Mouse (Mus musculus) hindbrain, embryonic 13.5 days (tissue): ENCODE measurements at regions not wholly inside any gene's neighbourhood (a gene's known extent, or its start where the extent isn't known, plus 50 kb on each side); places are given as distances from the start of the nearest gene placed in this dataset.

Source experiments
- ATAC-seq: fragments of 200-750 bp; cut with Nextera tagmentation; 2 replicates; pipeline ENCODE4 v1.8.0; 2017; ENCODE audit warnings: moderate TSS enrichment; ENCODE audit not compliant: low FRiP score
- H3K27ac ChIP-seq: fragments of 300-500 bp; sonication (generic); 2 replicates; pipeline ENCODE4 v1.5.1; 2015; ENCODE audit warnings: inconsistent platforms, mild to moderate bottlenecking, moderate library complexity
- H3K27me3 ChIP-seq: fragments of 300-500 bp; sonication (generic); 2 replicates; pipeline ENCODE4 v1.6.1; 2015; ENCODE audit warnings: mild to moderate bottlenecking, inconsistent platforms
- H3K36me3 ChIP-seq: fragments of 300-500 bp; sonication (generic); 2 replicates; pipeline ENCODE4 v1.6.1; 2015; ENCODE audit warnings: mild to moderate bottlenecking, inconsistent platforms
- H3K4me1 ChIP-seq: fragments of 300-500 bp; sonication (generic); replicated peaks from 2 replicates; pipeline ENCODE4 v1.6.1; 2015; ENCODE audit warnings: inconsistent platforms
- H3K4me2 ChIP-seq: fragments of 300-500 bp; sonication (generic); 2 replicates; pipeline ENCODE4 v1.6.1; 2015; ENCODE audit warnings: inconsistent platforms, mild to moderate bottlenecking, moderate library complexity
- H3K4me3 ChIP-seq: fragments of 300-500 bp; sonication (generic); 2 replicates; pipeline ENCODE4 v1.5.1; 2015; ENCODE audit warnings: mild to moderate bottlenecking, inconsistent platforms
- H3K9ac ChIP-seq: fragments of 300-500 bp; sonication (generic); 2 replicates; pipeline ENCODE4 v1.6.1; 2015; ENCODE audit warnings: mild to moderate bottlenecking, inconsistent platforms
- H3K9me3 ChIP-seq: fragments of 300-500 bp; sonication (generic); 2 replicates; pipeline ENCODE4 v1.6.1; 2016; ENCODE audit warnings: inconsistent platforms
- WGBS: fragments of 180-500 bp; shearing (Covaris S2); methylation state at CpG from one replicate; pipeline ENCODE4 v1.1.7; 2015; 5-methylcytosine and 5-hydroxymethylcytosine counted together

DNA sequence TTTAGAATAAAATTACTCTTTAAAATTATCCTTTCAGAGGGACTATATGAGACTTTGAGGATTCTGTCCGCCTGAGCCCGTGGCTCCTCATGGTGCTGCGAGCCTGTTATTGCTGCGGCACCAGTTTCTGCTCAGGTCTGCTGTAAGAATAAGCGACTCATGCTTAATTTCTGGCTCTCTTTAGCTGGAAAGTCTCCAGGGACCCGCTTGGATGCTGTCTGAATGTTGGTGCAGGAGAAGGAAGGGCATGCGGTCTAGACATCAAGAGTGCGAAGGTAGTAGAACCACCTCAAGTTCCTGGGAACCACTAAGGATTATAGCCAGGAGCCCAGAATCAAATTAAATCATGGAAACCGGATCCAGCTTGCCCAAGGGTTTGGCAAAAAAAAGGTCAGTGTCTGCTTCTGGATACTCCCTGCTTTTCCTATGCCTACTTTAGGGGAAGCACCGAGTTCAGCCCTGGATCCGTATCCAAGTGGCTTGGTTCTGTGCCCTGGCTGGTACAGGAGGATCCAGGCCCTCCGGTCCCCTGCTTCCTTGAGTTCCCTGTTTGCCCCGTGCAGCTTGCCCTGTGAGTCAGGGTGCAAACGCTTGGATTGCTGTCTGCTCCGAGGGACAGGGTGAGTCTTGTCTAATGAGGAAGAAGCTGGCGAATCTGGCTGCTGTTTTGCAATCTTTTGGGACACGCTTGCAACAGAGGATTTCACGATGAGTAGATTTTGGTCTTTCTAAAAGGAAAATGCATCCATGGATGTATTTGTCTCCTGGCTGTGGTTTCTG is 138.2 kb upstream of the Prickle1 start:
- no peak for ATAC-seq
- 87% methylated on average over 18 of the region's 18 CpGs for WGBS
- H3K4me3 ChIP-seq = no peak overlapping the region
- no peaks in the 10 kb centered on the region for H3K9me3 ChIP-seq
- no peak overlapping the region for H3K9ac ChIP-seq
- H3K4me2 ChIP-seq = no peak overlapping the region
- no peaks in the 10 kb centered on the region for H3K27me3 ChIP-seq
- H3K36me3 ChIP-seq = no peaks in the 10 kb centered on the region
- H3K27ac ChIP-seq = no peak overlapping the region
- H3K4me1 ChIP-seq = no peaks in the 10 kb centered on the region

DNA sequence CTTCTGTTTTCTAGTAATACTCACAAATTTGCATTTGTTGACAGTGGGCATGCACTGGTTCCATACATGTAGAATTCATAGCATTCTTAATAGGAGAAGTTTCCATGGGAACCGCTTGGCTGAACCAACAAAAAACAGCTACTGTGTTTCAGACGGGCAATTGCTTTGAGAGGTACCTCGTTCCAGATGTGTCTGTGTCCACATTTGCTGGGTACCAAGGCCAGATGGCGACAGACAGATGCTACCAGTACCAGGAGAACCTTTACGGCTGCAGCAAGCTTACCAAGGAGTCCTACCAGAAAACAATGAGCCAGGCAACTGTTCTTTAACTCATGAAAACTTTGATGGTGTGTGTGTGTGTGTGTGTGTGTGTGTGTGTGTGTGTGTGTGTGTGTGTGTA is 137.1 kb upstream of the Prickle1 start:
- H3K9me3 ChIP-seq = no peaks in the 10 kb centered on the region
- no peak overlapping the region for H3K4me3 ChIP-seq
- no peaks in the 10 kb centered on the region for H3K4me1 ChIP-seq
- WGBS = 72% methylated on average over 5 of the region's 5 CpGs
- no peaks in the 10 kb centered on the region for H3K27me3 ChIP-seq
- H3K4me2 ChIP-seq = no peak overlapping the region
- H3K9ac ChIP-seq = no peak overlapping the region
- H3K36me3 ChIP-seq = no peaks in the 10 kb centered on the region
- H3K27ac ChIP-seq = no peak overlapping the region
- no peak for ATAC-seq

DNA sequence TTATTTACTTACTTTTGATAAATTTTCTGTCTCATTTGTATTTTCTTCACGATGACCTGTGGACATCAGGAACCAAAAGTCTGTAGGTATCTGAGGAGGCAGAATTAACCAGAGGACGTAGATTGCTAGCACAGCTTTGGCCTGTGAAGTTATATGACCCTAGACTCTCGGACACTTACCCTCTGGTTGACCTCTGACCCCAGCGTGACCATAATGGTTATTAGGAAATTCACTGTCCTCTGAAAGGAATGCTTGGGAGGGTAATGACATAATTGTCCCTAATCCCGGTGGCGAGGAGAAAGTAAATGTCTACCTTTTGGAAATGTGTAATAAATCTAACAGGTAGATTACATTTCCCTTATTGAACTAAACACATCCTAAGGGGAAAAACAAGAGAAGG is 135.5 kb upstream of the Prickle1 start:
- Histone ChIP-seq H3K4me2 (no peak overlapping the region), H3K36me3 (no peaks in the 10 kb centered on the region), H3K27me3 (no peaks in the 10 kb centered on the region), H3K9me3 (no peaks in the 10 kb centered on the region), H3K4me1 (no peaks in the 10 kb centered on the region), H3K9ac (no peak overlapping the region), H3K27ac (no peak overlapping the region), H3K4me3 (no peak overlapping the region)
- WGBS = 68% methylated on average over 6 of the region's 6 CpGs
- ATAC-seq = no peak

DNA sequence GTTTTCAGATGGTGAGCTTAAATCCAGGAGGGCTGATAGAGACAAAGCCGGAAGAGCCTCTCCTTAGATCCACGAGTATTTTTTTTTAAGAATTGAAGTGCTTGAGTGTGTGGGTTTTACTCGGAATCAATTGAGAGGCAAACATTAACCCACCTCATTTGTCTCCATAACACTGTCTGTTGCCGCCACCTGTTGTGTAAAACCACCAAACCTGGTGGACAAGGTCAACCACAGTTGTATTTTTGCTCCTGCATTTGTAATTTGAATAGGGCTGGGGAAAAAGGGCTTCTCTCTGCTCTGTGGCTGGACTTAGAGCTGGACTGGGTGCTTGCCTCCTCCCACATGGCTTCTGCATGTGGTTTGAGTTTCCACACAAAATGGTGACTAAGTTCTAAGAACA is 119.8 kb upstream of the Prickle1 start:
- H3K36me3 ChIP-seq = no peaks in the 10 kb centered on the region
- no peak overlapping the region for H3K4me2 ChIP-seq
- H3K9ac ChIP-seq = no peak overlapping the region
- no peak overlapping the region for H3K27ac ChIP-seq
- 67% methylated on average over 4 of the region's 4 CpGs for WGBS
- no peaks in the 10 kb centered on the region for H3K9me3 ChIP-seq
- no peaks in the 10 kb centered on the region for H3K27me3 ChIP-seq
- H3K4me1 ChIP-seq = no peaks in the 10 kb centered on the region
- H3K4me3 ChIP-seq = no peak overlapping the region
- ATAC-seq = no peak

DNA sequence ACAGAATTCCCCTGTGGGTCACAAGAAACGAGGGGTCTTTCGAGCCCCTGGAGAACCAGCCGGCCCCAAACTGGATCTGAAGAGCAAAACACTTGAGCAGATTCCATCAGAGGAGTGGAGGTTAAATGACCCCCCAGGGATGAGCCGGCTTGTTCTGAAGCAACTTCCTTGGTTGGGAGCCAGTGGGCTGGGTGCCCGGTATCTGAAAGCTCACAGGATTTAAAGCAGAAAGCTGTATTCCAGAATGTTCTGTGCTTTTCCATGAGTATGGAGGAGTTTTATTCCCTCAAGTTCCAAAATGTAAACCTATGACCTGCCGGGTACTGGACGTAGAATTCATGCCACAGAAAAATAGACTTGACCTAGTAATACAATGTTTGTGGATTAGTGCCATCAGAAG is 117.7 kb upstream of the Prickle1 start:
- Histone ChIP-seq H3K4me3 (no peak overlapping the region), H3K4me2 (no peak overlapping the region), H3K27me3 (no peaks in the 10 kb centered on the region), H3K9ac (no peak overlapping the region), H3K4me1 (no peaks in the 10 kb centered on the region), H3K36me3 (no peaks in the 10 kb centered on the region), H3K9me3 (no peaks in the 10 kb centered on the region), H3K27ac (no peak overlapping the region)
- WGBS = 90% methylated on average over 7 of the region's 7 CpGs
- no peak for ATAC-seq

DNA sequence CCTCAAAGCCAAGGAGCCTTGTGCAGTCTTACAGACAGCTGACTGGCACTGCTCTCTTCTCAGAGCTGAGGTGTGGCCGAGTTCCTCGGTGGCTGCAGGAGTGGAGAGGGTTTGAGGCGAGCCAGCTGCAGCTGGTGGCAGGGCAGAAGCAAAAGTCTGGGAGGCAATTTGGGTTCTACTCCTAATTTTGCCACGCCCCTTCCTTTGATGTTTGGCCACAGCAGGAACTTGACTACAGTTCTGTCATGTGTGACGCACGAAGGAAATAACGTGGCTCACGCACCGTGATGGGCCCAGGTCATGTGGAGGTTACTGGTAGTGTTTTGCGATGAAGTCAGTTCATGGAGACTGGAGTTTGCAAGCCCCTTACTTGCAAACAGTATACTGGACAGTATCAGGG is 116.9 kb upstream of the Prickle1 start:
- no peaks in the 10 kb centered on the region for H3K9me3 ChIP-seq
- H3K4me3 ChIP-seq = no peak overlapping the region
- WGBS = 79% methylated on average over 10 of the region's 10 CpGs
- H3K27me3 ChIP-seq = no peaks in the 10 kb centered on the region
- H3K9ac ChIP-seq = no peak overlapping the region
- no peaks in the 10 kb centered on the region for H3K4me1 ChIP-seq
- no peaks in the 10 kb centered on the region for H3K36me3 ChIP-seq
- H3K27ac ChIP-seq = no peak overlapping the region
- no peak overlapping the region for H3K4me2 ChIP-seq
- no peak for ATAC-seq

DNA sequence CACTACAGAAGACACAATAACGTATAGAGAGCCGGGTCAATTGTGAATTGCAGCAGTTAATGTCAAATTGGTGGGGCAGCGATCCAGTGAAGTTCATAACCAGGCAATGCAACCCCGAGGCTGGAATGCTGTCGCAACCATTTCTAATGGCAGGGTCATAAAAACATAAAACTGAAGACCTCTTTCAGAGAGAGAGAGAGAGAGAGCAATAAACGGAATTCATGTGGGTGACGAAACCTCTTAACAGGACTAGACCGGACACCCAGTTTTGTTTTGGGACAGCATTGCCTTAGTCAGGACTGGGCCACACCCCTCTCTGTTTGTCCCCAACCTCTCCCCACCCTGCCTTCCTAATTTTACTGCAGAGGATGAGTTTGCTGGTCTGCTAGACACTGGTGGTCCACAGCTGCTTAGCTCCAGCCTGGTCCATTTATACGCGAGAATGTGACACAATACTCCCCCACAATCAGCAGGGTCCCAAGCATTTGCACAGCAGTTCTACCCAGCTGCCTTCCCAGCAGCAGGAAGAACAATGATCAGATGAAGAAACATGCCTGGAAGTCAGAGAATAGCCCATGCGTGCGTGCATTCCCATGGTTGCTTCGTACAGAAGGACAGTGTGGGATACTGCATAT is 115.6 kb upstream of the Prickle1 start:
- H3K9me3 ChIP-seq = no peaks in the 10 kb centered on the region
- no peak for ATAC-seq
- 66% methylated on average over 13 of the region's 13 CpGs for WGBS

DNA sequence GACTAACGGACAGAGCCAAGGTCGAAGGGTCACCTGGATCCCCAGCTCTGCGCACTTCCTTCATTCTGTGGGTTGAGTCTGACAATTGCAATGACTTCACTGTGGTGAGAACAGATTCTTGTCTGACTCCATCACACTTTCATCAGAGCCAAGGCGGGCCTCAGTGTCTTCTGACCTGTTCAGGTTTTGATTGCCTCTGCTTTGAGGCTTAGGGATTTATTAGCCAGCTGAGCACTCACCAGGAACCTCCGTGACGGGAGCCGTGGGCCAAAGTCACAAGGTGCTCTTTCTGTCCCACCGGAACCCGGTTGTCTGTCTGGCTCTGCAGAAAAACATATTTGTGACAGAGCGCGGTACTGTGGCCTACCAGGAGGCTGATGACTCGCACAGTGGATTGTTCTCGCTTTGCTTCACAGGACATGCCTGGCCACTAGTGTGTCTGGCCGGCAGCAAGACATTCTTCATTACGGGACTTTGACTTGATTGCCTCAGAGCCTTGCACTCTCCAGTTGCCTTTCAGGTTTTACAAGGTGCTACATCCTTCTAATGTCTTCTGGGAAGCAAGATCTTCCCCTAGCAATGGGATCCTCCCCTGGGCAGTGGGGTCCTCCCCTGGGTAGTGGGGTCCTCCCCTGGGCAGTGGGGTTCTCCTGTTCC is 114.9 kb upstream of the Prickle1 start:
- Histone ChIP-seq H3K4me3 (no peak overlapping the region), H3K9me3 (no peaks in the 10 kb centered on the region), H3K4me2 (no peak overlapping the region), H3K4me1 (no peaks in the 10 kb centered on the region), H3K9ac (no peak overlapping the region), H3K27ac (no peak overlapping the region), H3K36me3 (no peaks in the 10 kb centered on the region), H3K27me3 (no peaks in the 10 kb centered on the region)
- ATAC-seq = no peak
- 92% methylated on average over 15 of the region's 15 CpGs for WGBS

More for the DNA sequence above, 115.6 kb upstream of the Prickle1 start:
- no peak overlapping the region for H3K27ac ChIP-seq
- no peak overlapping the region for H3K4me2 ChIP-seq
- H3K4me3 ChIP-seq = no peak overlapping the region
- no peaks in the 10 kb centered on the region for H3K4me1 ChIP-seq
- no peaks in the 10 kb centered on the region for H3K36me3 ChIP-seq
- no peak overlapping the region for H3K9ac ChIP-seq
- no peaks in the 10 kb centered on the region for H3K27me3 ChIP-seq

DNA sequence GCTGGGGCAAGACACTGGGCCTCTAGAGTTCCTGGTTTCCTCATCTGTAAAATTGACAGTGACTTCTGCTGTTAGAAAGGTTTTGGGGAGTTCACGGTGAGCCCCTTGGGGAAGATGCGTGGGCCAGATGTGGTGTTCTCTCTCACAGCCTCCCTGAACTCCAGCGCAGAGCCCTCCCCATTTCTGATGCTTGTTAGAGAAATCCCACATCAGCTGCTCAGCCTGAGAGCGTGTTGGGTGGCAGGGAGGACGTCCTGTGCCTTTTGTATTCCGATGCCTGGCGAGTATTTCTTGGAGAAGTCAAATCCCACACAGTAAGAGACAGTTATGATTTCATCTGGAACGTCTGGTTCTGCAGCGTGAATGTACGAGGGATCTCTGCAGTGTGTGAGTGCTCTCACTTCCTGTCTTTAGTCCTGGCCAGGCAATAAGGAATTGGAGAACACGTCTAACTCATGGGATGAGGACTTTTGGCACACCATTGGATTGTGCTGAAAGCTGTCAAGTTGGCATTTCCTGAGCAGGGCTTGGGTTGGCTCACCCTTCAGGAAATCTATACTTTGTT is 110.8 kb upstream of the Prickle1 start:
- Histone ChIP-seq H3K9me3 (no peaks in the 10 kb centered on the region), H3K4me1 (no peaks in the 10 kb centered on the region), H3K9ac (no peak overlapping the region), H3K27ac (no peak overlapping the region), H3K4me3 (no peak overlapping the region), H3K4me2 (no peak overlapping the region), H3K27me3 (no peaks in the 10 kb centered on the region), H3K36me3 (no peaks in the 10 kb centered on the region)
- no peak for ATAC-seq
- WGBS = 82% methylated on average over 11 of the region's 11 CpGs

DNA sequence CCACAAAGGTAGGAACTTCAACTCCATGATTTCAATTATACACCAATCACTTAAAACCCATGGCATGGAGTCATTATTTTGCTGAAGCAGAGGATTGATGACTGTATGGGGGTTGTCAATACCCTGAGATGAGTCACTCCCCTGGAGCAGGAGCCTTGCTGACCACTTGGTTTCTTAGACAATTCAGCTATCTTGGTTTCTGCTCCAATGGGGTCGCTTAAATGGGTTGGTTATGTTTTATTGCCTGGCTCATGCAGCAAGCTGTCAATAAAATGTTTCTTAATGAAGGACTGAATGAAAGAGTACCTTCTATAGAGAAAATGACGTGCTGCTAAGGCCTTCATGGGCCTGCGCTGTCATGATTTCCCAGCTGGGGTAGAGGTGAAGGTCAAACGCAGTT is 110.0 kb upstream of the Prickle1 start:
- H3K4me2 ChIP-seq = no peak overlapping the region
- WGBS = 70% methylated on average over 4 of the region's 4 CpGs
- H3K27ac ChIP-seq = no peak overlapping the region
- no peaks in the 10 kb centered on the region for H3K27me3 ChIP-seq
- no peaks in the 10 kb centered on the region for H3K4me1 ChIP-seq
- no peaks in the 10 kb centered on the region for H3K36me3 ChIP-seq
- no peak overlapping the region for H3K9ac ChIP-seq
- H3K4me3 ChIP-seq = no peak overlapping the region
- H3K9me3 ChIP-seq = no peaks in the 10 kb centered on the region
- no peak for ATAC-seq

DNA sequence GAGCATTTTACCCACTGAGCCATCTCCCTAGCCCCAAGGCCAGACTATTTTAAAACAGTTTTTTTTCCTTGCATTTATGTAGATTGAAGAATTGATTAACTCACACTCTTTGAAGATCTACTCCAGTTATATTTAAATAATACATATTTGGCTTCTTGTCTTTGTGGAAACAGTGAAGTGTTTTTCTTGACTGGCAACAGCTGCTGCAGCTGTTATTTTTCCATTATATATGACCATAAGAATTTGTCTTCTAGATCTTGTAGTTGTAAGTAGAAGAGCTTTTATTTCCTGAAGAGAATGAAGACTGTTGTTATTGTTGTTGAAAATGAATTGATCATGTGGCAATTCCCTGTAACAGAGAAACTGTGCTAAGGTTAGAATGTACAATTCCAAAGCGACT is 109.4 kb upstream of the Prickle1 start:
- Histone ChIP-seq H3K9ac (no peak overlapping the region), H3K4me2 (no peak overlapping the region), H3K4me3 (no peak overlapping the region), H3K9me3 (no peaks in the 10 kb centered on the region), H3K4me1 (0 out of 2 replicates have a peak, but pooled peaks cover 5% of the 10 kb centered on the region), H3K36me3 (no peaks in the 10 kb centered on the region), H3K27ac (no peak overlapping the region), H3K27me3 (0 out of 2 replicates have a peak, but pooled peaks cover 1% of the 10 kb centered on the region)
- ATAC-seq = no peak
- 96% methylated on average over 1 of the region's 1 CpGs for WGBS

DNA sequence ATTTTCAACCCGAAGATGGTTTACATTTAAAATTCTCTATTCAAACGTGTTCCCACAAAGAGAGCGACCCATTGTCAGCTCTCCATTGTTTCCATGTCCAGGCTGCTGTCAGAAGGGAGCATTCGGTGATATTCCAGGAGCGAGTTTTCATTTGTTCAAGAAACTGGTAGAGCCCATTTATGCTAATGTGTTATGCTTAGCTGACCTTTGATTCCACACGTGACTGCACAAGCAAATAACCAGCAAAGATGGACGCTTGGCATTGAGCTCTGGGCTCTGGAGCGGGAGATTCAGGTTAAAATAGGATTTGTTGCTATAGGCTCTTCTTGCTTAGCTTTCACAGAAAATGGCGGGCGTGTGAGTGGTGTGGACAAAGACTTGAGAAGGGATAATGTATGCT is 105.3 kb upstream of the Prickle1 start:
- no peak for ATAC-seq
- 0 out of 2 replicates have a peak, but pooled peaks cover 3% of the 10 kb centered on the region for H3K27me3 ChIP-seq
- no peak overlapping the region for H3K4me3 ChIP-seq
- no peak overlapping the region for H3K27ac ChIP-seq
- no peak overlapping the region for H3K9ac ChIP-seq
- no peak overlapping the region for H3K4me2 ChIP-seq
- no peaks in the 10 kb centered on the region for H3K9me3 ChIP-seq
- H3K4me1 ChIP-seq = 0 out of 2 replicates have a peak, but pooled peaks cover 14% of the 10 kb centered on the region
- no peaks in the 10 kb centered on the region for H3K36me3 ChIP-seq
- WGBS = 30% methylated on average over 10 of the region's 10 CpGs
